Mouse (Mus musculus) kidney, postnatal 0 days (tissue): ENCODE measurements at regions not wholly inside any gene's neighbourhood (a gene's known extent, or its start where the extent isn't known, plus 50 kb on each side); places are given as distances from the start of the nearest gene placed in this dataset.
A peak's percentile ranks its signal among the peaks of the same experiment; 100 is the strongest.

Experiments used
- ATAC-seq: fragments of 200-750 bp; cut with Nextera tagmentation; replicated peaks from 2 replicates; pipeline ENCODE4 v1.8.0; 2017; ENCODE audit warnings: low read depth, moderate number of reproducible peaks, moderate TSS enrichment, moderate library complexity; ENCODE audit not compliant: low FRiP score
- DNase-seq: peaks from one replicate; pipeline ENCODE4 v3.0.0-alpha.2; 2016; ENCODE audit warnings: low spot score
- H3K27ac ChIP-seq: fragments of 300-500 bp; sonication (generic); 2 replicates; pipeline ENCODE4 v1.5.1; 2014; ENCODE audit warnings: mild to moderate bottlenecking
- H3K27me3 ChIP-seq: fragments of 300-500 bp; sonication (generic); 2 replicates; pipeline ENCODE4 v1.6.1; 2014; ENCODE audit warnings: low read length, mixed read lengths; ENCODE audit not compliant: insufficient read depth
- H3K36me3 ChIP-seq: fragments of 300-500 bp; sonication (generic); 2 replicates; pipeline ENCODE4 v1.6.1; 2014; ENCODE audit warnings: low read length, mixed read lengths; ENCODE audit not compliant: insufficient read depth
- H3K4me1 ChIP-seq: fragments of 300-500 bp; sonication (generic); replicated peaks from 2 replicates; pipeline ENCODE4 v1.6.1; 2014; ENCODE audit warnings: antibody characterized with exemption, low read length, mixed read lengths; ENCODE audit not compliant: insufficient read depth
- H3K4me2 ChIP-seq: fragments of 300-500 bp; sonication (generic); 2 replicates; pipeline ENCODE4 v1.6.1; 2014; ENCODE audit warnings: mild to moderate bottlenecking, low read length, moderate library complexity, mixed read lengths
- H3K4me3 ChIP-seq: fragments of 300-500 bp; sonication (generic); replicated peaks from 2 replicates; pipeline ENCODE4 v1.5.1; 2014; ENCODE audit warnings: low read depth, low read length
- H3K9ac ChIP-seq: fragments of 300-500 bp; sonication (generic); 2 replicates; pipeline ENCODE4 v1.6.1; 2014; ENCODE audit warnings: low read depth, low read length
- H3K9me3 ChIP-seq: fragments of 300-500 bp; sonication (generic); replicated peaks from 2 replicates; pipeline ENCODE4 v1.6.1; 2016; ENCODE audit warnings: low read length, inconsistent platforms, mixed read lengths
- CTCF ChIP-seq: IDR thresholded peaks from 2 replicates; pipeline ENCODE4 v1.5.1; 2016; ENCODE audit warnings: antibody characterized with exemption, low read depth, mild to moderate bottlenecking, moderate library complexity
- WGBS: fragments of 180-500 bp; shearing (Covaris S2); extraction: QIAGEN DNeasy Blood & Tissue Kit; methylation state at CpG from one replicate; pipeline ENCODE4 v1.1.7; 2014; 5-methylcytosine and 5-hydroxymethylcytosine counted together

- no peaks in the 10 kb centered on the region for H3K27me3 ChIP-seq
- no peak overlapping the region for H3K4me3 ChIP-seq
- no peaks in the 10 kb centered on the region for H3K4me1 ChIP-seq
- WGBS = 78% methylated on average over 7 of the region's 7 CpGs
- ATAC-seq (no peak), DNase-seq (no peak)
- no peak overlapping the region for H3K27ac ChIP-seq
- H3K9ac ChIP-seq = no peak overlapping the region
- no peak for TF ChIP-seq CTCF
- no peaks in the 10 kb centered on the region for H3K36me3 ChIP-seq
- no peaks in the 10 kb centered on the region for H3K9me3 ChIP-seq
- no peak overlapping the region for H3K4me2 ChIP-seq
These were observed 398.1 kb downstream of the Pdcd6ip start for GRCm38 (mm10) chr9:113309707-113310574.

- Histone ChIP-seq H3K27ac (no peak overlapping the region), H3K36me3 (no peaks in the 10 kb centered on the region), H3K9me3 (no peaks in the 10 kb centered on the region), H3K4me2 (no peak overlapping the region), H3K4me3 (no peak overlapping the region), H3K9ac (no peak overlapping the region), H3K4me1 (no peaks in the 10 kb centered on the region), H3K27me3 (no peaks in the 10 kb centered on the region)
- ATAC-seq (no peak), DNase-seq (no peak)
- no peak for TF ChIP-seq CTCF
- 63% methylated on average over 4 of the region's 4 CpGs for WGBS
These were observed 402.3 kb downstream of the Pdcd6ip start for GRCm38 (mm10) chr9:113305761-113306160.

- Histone ChIP-seq H3K9me3 (no peaks in the 10 kb centered on the region), H3K4me1 (no peaks in the 10 kb centered on the region), H3K9ac (no peak overlapping the region), H3K36me3 (no peaks in the 10 kb centered on the region), H3K4me3 (no peak overlapping the region), H3K4me2 (no peak overlapping the region), H3K27ac (no peak overlapping the region), H3K27me3 (no peaks in the 10 kb centered on the region)
- TF ChIP-seq CTCF = no peak
- 24% methylated on average over 1 of the region's 1 CpGs for WGBS
- no peak for ATAC-seq
- no peak for DNase-seq
These were observed 405.6 kb downstream of the Pdcd6ip start for GRCm38 (mm10) chr9:113302429-113302828.

DNA sequence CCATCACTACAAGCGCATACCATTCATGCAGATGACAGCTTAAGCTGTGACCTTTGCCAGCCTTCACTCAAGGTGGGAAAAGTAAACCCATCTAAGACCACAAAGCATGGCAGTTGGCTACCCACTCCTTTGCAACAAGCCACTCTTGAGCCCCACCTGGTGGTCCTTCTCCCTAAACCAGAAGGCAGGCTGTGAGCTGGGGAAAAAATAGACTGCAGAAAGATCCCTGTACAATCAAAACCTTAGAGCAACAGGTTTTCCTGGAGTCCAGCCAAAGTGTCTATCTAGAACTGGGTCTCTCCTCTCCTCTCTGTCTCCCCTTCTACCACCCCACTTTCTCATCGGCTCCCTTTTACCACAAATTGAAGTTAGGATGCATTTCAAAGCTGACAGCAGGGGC lies 407.2 kb downstream of the Pdcd6ip start:
- peak; percentile 67 for TF ChIP-seq CTCF
- Histone ChIP-seq H3K27ac (no peak overlapping the region), H3K9me3 (no peaks in the 10 kb centered on the region), H3K36me3 (no peaks in the 10 kb centered on the region), H3K27me3 (no peaks in the 10 kb centered on the region), H3K4me2 (no peak overlapping the region), H3K4me3 (no peak overlapping the region), H3K9ac (no peak overlapping the region), H3K4me1 (no peaks in the 10 kb centered on the region)
- peak; percentile 34 for DNase-seq
- ATAC-seq = no peak
- WGBS = 20% methylated on average over 2 of the region's 2 CpGs

GRCm38 (mm10) chr9:113299900-113300299 lies 408.2 kb downstream of the Pdcd6ip start:
- Histone ChIP-seq H3K27ac (no peak overlapping the region), H3K27me3 (no peaks in the 10 kb centered on the region), H3K4me2 (no peak overlapping the region), H3K4me1 (no peaks in the 10 kb centered on the region), H3K9me3 (no peaks in the 10 kb centered on the region), H3K9ac (no peak overlapping the region), H3K36me3 (no peaks in the 10 kb centered on the region), H3K4me3 (no peak overlapping the region)
- DNase-seq (peak; percentile 5), ATAC-seq (no peak)
- TF ChIP-seq CTCF = no peak
- 19% methylated on average over 3 of the region's 3 CpGs for WGBS

DNA sequence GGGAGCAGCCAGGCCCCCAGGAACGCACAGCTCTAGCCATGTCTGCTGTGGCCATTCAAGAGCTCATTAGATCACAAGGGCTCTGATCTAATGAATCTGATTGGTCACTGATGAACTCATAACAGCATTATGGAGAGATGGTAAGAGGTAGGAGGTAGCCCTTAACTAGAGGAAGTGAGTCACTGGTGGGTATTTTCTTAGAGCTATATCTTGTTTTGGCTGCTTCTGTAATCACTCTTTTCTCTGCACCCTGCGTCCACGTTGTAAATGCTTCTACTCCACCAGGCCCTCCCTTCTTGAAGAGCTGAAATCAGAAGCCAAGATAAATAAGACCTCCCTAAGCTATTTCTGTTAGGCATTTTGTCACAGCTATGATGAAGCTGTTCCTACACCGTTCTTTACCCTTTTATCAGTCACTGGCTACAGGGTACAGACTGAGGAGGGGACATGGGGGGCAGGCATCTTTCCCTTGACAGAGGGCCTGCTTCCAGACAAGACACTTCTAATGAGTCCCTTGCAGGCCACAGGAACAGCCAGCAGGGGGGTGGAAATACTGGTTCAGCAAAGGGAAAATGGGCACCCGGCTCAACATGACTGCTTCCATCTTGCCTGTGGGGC lies 412.1 kb downstream of the Pdcd6ip start:
- Histone ChIP-seq H3K27me3 (no peaks in the 10 kb centered on the region), H3K36me3 (no peaks in the 10 kb centered on the region), H3K4me1 (no peaks in the 10 kb centered on the region), H3K9ac (no peak overlapping the region), H3K4me2 (no peak overlapping the region), H3K9me3 (no peaks in the 10 kb centered on the region), H3K27ac (no peak overlapping the region), H3K4me3 (no peak overlapping the region)
- DNase-seq = peak; percentile 74
- no peak for ATAC-seq
- TF ChIP-seq CTCF = peak; percentile 35; the same call in 1 of the 2 replicates
- 31% methylated on average over 5 of the region's 5 CpGs for WGBS
